Mouse (Mus musculus): ENCODE data around the gene Hsp90ab1. TPM values are rescaled to one million over a fixed set of nuclear protein-coding genes. Genes with fewer than 3 reads are reported as not detected.

Gene Hsp90ab1
- polyA plus RNA-seq, 2 experiments, result 951 to 1,382 TPM

- 51% methylated on average over 4 of the region's 4 CpGs for WGBS
- Histone ChIP-seq H3K4me3 (replicated peaks; ENCODE audit: low read length) (no peak overlapping the region), H3K36me3 (ENCODE audit: control insufficient read depth, insufficient read depth, low read length) (no peaks in the 10 kb centered on the region), H3K27me3 (ENCODE audit: control insufficient read depth, insufficient read depth, low read length) (no peaks in the 10 kb centered on the region), H3K9me3 (ENCODE audit: control insufficient read depth, low read length) (no peaks in the 10 kb centered on the region), H3K27ac (replicated peaks; ENCODE audit: low read depth, low read length) (no peak overlapping the region), H3K4me2 (replicated peaks; ENCODE audit: low read depth, low read length, severe bottlenecking) (no peak overlapping the region), H3K4me1 (ENCODE audit: control insufficient read depth, insufficient read depth, low read length) (peaks cover 10% of the 10 kb centered on the region), H3K9ac (ENCODE audit: low read depth, low read length, severe bottlenecking) (no peak overlapping the region)
- DNase-seq (ENCODE audit: low spot score) (no peak), ATAC-seq (ENCODE audit: low FRiP score, low read depth) (peak; percentile 60; the same call in 1 of the 2 replicates)
- no peak for TF ChIP-seq POLR2A (IDR thresholded peaks at IDR 0.05; ENCODE audit: borderline replicate concordance, extremely low read depth, insufficient read depth, insufficient read length)
These were observed 43.1 kb upstream of the Hsp90ab1 start for GRCm38 (mm10) chr17:45616046-45616650.

- DNase-seq (ENCODE audit: low spot score) (no peak), ATAC-seq (ENCODE audit: low FRiP score, low read depth) (no peak)
- WGBS, result 88% methylated on average over 7 of the region's 7 CpGs
- H3K27ac ChIP-seq (replicated peaks; ENCODE audit: low read depth, low read length), result no peak overlapping the region
- TF ChIP-seq POLR2A (IDR thresholded peaks at IDR 0.05; ENCODE audit: borderline replicate concordance, extremely low read depth, insufficient read depth, insufficient read length), result no peak
- H3K9me3 ChIP-seq (ENCODE audit: control insufficient read depth, low read length), result no peaks in the 10 kb centered on the region
- H3K36me3 ChIP-seq (ENCODE audit: control insufficient read depth, insufficient read depth, low read length), result no peaks in the 10 kb centered on the region
- H3K4me2 ChIP-seq (replicated peaks; ENCODE audit: low read depth, low read length, severe bottlenecking), result no peak overlapping the region
- H3K9ac ChIP-seq (ENCODE audit: low read depth, low read length, severe bottlenecking), result no peak overlapping the region
- no peak overlapping the region for H3K4me3 ChIP-seq (replicated peaks; ENCODE audit: low read length)
- H3K27me3 ChIP-seq (ENCODE audit: control insufficient read depth, insufficient read depth, low read length), result no peaks in the 10 kb centered on the region
- no peaks in the 10 kb centered on the region for H3K4me1 ChIP-seq (ENCODE audit: control insufficient read depth, insufficient read depth, low read length)
These were observed 39.9 kb upstream of the Hsp90ab1 start for GRCm38 (mm10) chr17:45612921-45613320.

GRCm38 (mm10) chr17:45612008-45612407 is 38.9 kb upstream of the Hsp90ab1 start:
- Histone ChIP-seq H3K4me2 (replicated peaks; ENCODE audit: low read depth, low read length, severe bottlenecking) (no peak overlapping the region), H3K9me3 (ENCODE audit: control insufficient read depth, low read length) (0 out of 2 replicates have a peak, but pooled peaks cover 3% of the 10 kb centered on the region), H3K4me1 (ENCODE audit: control insufficient read depth, insufficient read depth, low read length) (no peaks in the 10 kb centered on the region), H3K27me3 (ENCODE audit: control insufficient read depth, insufficient read depth, low read length) (no peaks in the 10 kb centered on the region), H3K9ac (ENCODE audit: low read depth, low read length, severe bottlenecking) (no peak overlapping the region), H3K27ac (replicated peaks; ENCODE audit: low read depth, low read length) (no peak overlapping the region), H3K36me3 (ENCODE audit: control insufficient read depth, insufficient read depth, low read length) (no peaks in the 10 kb centered on the region), H3K4me3 (replicated peaks; ENCODE audit: low read length) (no peak overlapping the region)
- DNase-seq (ENCODE audit: low spot score), result no peak
- no peak for TF ChIP-seq POLR2A (IDR thresholded peaks at IDR 0.05; ENCODE audit: borderline replicate concordance, extremely low read depth, insufficient read depth, insufficient read length)
- no peak for ATAC-seq (ENCODE audit: low FRiP score, low read depth)
- WGBS, result 68% methylated on average over 8 of the region's 8 CpGs

- DNase-seq (ENCODE audit: low spot score), result no peak
- Histone ChIP-seq H3K4me3 (replicated peaks; ENCODE audit: low read length) (no peak overlapping the region), H3K9me3 (ENCODE audit: control insufficient read depth, low read length) (0 out of 2 replicates have a peak, but pooled peaks cover 3% of the 10 kb centered on the region), H3K9ac (ENCODE audit: low read depth, low read length, severe bottlenecking) (no peak overlapping the region), H3K27me3 (ENCODE audit: control insufficient read depth, insufficient read depth, low read length) (no peaks in the 10 kb centered on the region), H3K27ac (replicated peaks; ENCODE audit: low read depth, low read length) (no peak overlapping the region), H3K4me1 (ENCODE audit: control insufficient read depth, insufficient read depth, low read length) (no peaks in the 10 kb centered on the region), H3K4me2 (replicated peaks; ENCODE audit: low read depth, low read length, severe bottlenecking) (no peak overlapping the region), H3K36me3 (ENCODE audit: control insufficient read depth, insufficient read depth, low read length) (no peaks in the 10 kb centered on the region)
- TF ChIP-seq POLR2A (IDR thresholded peaks at IDR 0.05; ENCODE audit: borderline replicate concordance, extremely low read depth, insufficient read depth, insufficient read length), result no peak
- 45% methylated on average over 5 of the region's 5 CpGs for WGBS
- no peak for ATAC-seq (ENCODE audit: low FRiP score, low read depth)
These were observed 37.2 kb upstream of the Hsp90ab1 start for GRCm38 (mm10) chr17:45610144-45610866.

GRCm38 (mm10) chr17:45608396-45608795 is 35.3 kb upstream of the Hsp90ab1 start:
- 90% methylated on average over 4 of the region's 4 CpGs for WGBS
- TF ChIP-seq POLR2A (IDR thresholded peaks at IDR 0.05; ENCODE audit: borderline replicate concordance, extremely low read depth, insufficient read depth, insufficient read length), result no peak
- Histone ChIP-seq H3K9ac (ENCODE audit: low read depth, low read length, severe bottlenecking) (no peak overlapping the region), H3K36me3 (ENCODE audit: control insufficient read depth, insufficient read depth, low read length) (no peaks in the 10 kb centered on the region), H3K27me3 (ENCODE audit: control insufficient read depth, insufficient read depth, low read length) (no peaks in the 10 kb centered on the region), H3K9me3 (ENCODE audit: control insufficient read depth, low read length) (0 out of 2 replicates have a peak, but pooled peaks cover 3% of the 10 kb centered on the region), H3K4me1 (ENCODE audit: control insufficient read depth, insufficient read depth, low read length) (no peaks in the 10 kb centered on the region), H3K4me3 (replicated peaks; ENCODE audit: low read length) (no peak overlapping the region), H3K27ac (replicated peaks; ENCODE audit: low read depth, low read length) (no peak overlapping the region), H3K4me2 (replicated peaks; ENCODE audit: low read depth, low read length, severe bottlenecking) (no peak overlapping the region)
- no peak for DNase-seq (ENCODE audit: low spot score)
- ATAC-seq (ENCODE audit: low FRiP score, low read depth), result no peak

All from limb, embryonic 14.5 days (tissue).